Mouse (Mus musculus) mouse embryonic stem cell (cell line): ENCODE results near the gene Nprl2.
"Not testable (repeated sequence)": the region's sequence is repeated elsewhere in the genome, so short reads cannot be mapped to it uniquely, and the experiment has no call there.

Experiments
- in situ Hi-C, 2 experiments: fragments of 300-500 bp; cut with MboI; formaldehyde crosslinking; loops; 1 replicate in 1 of 2; 3 replicates in 1 of 2; pipeline ENCODE4 v1.14.3; 2019 to 2020; ENCODE audit warnings: low sequenced_read_pairs in 2 of 2, low pct_unique_long_range_greater_than_20kb in 1 of 2, mixed read lengths in 1 of 2; ENCODE audit not compliant: unreplicated experiment in 1 of 2

Gene Nprl2

DNA sequence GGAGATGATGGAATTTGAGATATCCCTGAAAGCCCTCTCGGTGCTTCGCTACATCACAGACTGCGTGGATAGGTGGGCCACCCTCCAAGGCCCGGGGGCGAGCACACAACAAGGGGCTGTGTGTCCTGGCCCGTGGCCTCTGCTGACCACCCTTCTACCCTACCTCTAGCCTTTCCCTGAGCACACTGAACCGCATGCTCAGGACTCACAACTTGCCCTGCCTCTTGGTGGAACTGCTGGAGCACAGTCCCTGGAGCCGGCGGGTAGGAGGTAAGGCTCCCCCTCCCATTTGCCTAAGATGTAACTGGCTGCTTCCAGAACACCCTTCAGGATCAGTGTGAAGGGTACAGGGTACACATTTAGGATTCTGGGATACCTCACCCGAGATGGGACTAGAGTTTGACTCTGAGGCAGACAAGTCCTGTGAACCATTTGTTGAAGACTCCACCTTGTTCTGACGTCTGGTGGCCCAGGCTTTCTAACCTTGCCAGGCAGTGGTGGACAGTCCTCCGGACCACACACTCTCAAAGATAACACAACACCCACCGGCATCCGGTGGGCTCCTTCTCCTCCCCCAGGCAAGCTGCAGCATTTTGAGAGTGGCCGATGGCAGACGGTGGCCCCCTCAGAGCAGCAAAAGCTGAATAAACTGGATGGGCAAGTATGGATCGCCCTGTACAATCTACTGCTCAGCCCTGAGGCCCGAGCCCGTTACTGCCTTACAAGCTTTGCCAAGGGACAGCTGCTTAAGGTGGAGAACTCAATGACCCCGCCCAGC lies 7.5 kb downstream of the Nprl2 start:
- in situ Hi-C loops, result no loop called here

GRCm38 (mm10) chr9:107550491-107551116 lies 8.6 kb downstream of the Nprl2 start:
- in situ Hi-C loops, result no loop called here

DNA sequence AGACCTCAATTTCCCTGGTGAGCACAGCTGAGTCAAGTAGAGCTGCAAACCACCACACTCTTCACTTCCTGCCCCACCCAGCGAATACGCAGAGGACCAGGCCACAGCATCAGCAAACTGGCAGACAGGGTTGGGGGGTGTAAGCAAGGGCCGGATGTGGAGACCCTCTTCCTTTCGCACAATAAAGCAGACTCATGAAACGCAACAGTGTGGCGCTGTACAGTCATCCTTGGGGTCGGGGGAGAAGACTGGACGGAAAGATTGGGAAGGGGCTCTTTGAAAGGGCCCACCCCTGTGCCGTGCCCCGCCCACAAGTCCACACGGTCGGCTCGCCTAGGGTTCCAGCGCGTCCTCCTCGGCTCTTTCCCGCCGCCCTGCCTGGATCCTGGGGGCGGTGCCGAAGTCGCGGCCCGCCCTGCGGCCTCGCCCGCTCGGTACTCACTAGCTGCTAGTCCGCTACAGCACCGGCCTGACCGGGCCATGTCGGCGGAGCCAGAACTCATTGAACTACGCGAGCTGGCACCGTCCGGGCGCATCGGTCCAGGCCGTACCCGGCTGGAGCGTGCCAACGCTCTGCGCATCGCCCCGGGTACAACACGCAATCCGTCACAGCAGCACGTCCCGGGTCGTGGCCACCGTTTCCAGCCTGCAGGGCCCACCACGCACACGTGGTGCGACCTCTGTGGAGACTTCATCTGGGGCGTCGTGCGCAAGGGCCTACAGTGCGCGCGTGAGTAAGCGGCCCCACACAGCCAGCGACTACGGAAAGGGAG lies 9.3 kb downstream of the Nprl2 start, which contains the start of gene Rassf1:
TSS of gene Rassf1 (plus strand) at position 439 of the 773 bp plus-strand sequence.
- in situ Hi-C loops, result no loop called here

GRCm38 (mm10) chr9:107551890-107552355 lies 9.9 kb downstream of the Nprl2 start:
- in situ Hi-C loops, result no loop called here

DNA sequence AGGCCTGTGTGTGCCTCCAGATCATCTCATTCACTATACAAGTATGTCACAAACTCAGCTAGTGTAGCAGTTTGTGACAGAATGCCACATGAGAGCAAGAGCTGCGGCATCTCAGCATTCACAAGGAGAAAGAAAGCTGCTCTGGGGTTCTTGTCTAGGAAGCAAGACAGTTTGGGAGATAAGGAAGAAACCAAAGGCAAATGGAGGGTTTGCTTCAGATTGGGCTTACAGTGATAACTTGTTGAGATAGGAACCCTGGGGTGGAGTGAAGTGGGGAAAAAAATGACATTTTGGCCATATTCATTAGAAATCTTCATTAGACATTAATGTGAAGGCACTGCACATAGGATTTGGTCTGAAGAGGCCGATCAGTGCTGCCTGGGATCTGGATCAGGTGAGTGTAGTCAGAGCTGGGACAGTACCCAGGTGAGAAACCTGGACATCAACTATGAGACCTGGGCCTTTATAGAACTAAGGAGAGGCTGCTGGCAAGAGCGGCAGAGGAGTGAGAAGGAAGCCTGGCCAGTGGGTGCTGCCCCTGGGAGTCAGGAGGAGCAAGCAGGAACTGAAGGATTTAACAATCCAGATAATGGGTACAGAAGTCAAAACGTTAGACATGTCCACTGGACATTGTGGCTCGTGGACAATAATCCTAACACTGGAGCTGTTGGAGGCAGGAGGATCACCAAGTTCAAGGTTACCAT lies 10.8 kb downstream of the Nprl2 start:
- in situ Hi-C loops, result no loop called here

- in situ Hi-C loops, result no loop called here
Observed at GRCm38 (mm10) chr9:107553541-107554318, 11.7 kb downstream of the Nprl2 start.

DNA sequence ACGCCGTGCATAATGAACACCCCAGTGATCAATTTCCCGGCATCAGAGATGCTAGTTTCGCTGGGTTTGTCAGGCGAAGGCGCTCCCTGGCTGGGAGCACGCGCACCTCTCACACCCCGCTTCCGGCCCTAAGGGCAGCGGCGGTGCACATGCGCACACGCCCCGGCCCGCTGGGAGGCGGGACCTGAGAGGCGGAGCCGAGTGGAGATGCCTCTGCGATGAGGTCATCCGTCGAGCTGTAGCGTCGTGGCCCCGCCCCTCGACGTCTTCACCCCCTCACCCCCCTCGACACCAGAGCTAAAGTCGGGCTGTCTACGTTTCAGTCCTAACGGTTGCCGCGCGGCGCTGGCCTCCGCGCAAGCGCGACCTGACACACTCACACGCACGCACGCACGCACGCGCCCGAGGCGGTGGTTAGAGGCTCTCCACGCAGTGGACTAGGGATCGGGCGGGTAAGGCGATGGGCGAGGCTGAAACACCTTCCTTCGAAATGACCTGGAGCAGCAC lies 12.3 kb downstream of the Nprl2 start:
- in situ Hi-C loops, result no loop called here

GRCm38 (mm10) chr9:107555031-107555457 lies 13.0 kb downstream of the Nprl2 start:
- in situ Hi-C loops, result loop anchor here in 1 of 2 experiments (5.0 kb wide), 1 partner anchor 87 kb away; no protein-coding TSS in a partner anchor

DNA sequence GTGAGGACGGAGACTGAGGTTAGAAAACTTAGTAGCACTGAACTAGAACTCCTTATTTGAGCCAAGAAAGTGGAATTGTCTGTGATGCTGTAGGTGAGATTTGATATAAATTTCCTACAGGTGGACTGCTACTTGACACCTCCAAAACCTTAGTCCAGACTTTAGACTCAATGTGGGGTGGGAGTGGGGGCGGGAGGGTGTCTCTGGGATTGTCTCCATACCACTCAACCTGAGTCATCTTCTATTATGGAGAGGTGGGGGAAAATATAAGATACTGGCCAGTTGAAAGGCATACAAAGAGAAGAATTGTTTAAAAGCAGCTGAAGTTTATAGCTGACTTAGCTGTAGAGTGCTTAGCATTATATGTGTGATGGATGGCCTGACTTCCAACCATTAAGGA lies 13.7 kb downstream of the Nprl2 start:
- in situ Hi-C loops, result loop anchor here in 1 of 2 experiments (5.0 kb wide), 1 partner anchor 87 kb away; no protein-coding TSS in a partner anchor

GRCm38 (mm10) chr9:107556346-107556745 lies 14.3 kb downstream of the Nprl2 start:
- in situ Hi-C loops, result loop anchor here in 1 of 2 experiments (5.0 kb wide), 1 partner anchor 86 kb away; no protein-coding TSS in a partner anchor

- in situ Hi-C loops, result no loop called here
Observed at GRCm38 (mm10) chr9:107563029-107563581, 21.1 kb downstream of the Nprl2 start, which contains the start of gene Tusc2. Gene Tusc2 (plus strand): TSS chr9:107563255.

DNA sequence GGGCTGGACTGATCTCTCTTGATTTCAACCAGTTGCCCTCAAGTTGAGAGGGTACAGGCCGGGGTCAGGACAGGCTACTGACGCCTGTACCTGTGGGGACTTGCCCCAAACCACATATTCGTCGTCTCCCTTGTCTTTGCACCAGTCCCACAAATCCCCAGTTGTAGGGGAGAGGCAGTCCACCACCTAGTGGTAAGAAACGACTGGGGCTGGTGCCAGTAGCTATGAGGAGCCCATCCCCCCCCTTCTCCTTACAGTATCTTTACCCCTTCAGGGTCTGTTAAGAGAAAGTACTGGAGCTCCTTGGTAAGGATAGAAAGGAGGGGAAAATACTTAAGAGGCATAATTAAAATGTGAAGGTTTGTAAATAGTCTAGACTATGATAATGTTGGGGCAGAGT lies 23.5 kb downstream of the Nprl2 start:
- in situ Hi-C loops, result not testable (repeated sequence)

DNA sequence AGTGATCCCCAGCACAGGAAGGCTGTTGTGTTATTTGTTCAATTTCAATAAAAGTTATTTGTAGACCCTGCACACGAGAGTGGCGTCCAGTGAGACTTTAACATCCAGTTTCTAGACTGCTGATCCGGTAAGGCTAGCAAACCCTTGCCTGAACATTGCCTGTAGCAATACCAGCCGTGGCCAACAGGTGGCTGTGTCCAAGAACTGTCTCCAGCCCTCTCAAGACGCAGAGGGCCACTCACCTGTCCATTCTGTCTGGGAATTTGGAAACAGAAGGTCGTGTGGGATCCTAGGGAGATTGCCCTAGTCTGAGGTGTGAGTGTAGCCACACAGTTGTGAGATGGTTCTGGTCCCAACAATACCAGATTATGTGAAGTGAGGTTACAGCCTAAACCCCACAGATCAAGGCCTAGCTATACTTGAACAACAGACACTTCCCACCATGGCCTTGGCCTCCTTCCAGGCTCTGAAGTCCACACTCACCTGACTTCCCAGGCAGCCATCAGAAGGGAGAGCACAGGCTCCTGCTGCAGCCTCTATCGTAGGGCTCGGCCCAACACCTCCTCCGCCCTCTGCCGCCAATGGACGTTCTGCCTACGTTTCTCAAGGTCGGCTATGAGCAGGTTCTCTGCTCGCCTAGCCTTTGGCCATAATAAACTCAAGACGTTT lies 24.1 kb downstream of the Nprl2 start:
- in situ Hi-C loops, result no loop called here

- in situ Hi-C loops, result no loop called here
Observed at GRCm38 (mm10) chr9:107566855-107567254, 24.8 kb downstream of the Nprl2 start.

DNA sequence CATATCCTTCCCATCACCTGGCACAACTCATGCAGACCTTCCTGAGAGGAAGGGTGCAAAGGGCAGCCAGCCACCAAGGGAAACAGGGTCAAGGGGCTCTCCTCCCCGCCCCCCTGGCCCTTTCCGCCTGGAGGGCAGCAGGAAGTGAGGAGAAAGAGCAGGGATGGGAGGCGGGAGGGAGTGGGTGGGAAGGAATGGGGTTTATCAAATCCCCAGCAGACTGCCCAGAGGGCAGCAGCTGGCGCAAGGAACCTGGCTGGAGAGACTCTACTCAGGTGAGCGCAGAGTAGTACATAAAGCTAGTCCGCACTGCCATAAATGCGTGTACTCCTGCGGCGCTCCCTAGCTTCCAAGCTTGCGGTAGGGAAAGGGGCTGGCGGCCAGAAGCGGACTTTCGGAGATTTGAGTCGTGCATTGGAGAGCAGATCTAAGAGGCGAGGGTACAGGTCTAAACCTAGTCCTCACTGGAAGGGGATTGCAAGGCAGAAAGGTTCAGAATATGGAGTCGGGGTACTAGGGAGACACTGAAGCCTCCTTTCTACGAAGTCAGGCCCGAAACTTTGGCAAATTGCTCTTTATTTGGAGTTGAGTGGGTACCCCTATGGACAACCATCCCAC lies 25.8 kb downstream of the Nprl2 start, which contains the start of gene Hyal2:
TSS of gene Hyal2 (plus strand) at position 244 of the 618 bp plus-strand sequence.
- in situ Hi-C loops, result no loop called here
